In the genomic region with DNA sequence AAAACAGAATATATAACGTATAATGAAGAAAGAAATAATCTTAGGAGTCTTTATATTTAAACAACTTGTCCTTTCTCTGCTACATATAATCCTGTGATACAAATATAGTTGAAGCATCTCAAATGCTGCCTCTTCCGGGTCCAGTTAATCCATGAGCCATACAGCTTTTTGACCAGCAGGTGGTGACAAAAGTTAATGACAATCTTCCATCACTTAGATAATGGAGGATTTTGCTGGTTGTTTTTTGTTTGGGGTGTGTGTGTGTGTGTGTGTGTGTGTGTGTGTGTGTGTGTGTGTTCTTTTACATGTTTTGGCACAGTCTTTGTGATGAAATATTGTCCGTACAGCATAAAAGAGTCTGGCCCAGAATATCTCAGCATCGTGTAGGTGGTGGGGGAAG, we compare ENCODE assay signal across 1 mouse cellular context.
TF ChIP-seq lines count a peak whose summit lies in the region.

No protein-coding gene starts in this region.

TF ChIP-seq in MEL, 35 proteins besides CTCF, POLR2A, EP300 and RAD21 (continued from another document):
- TF ChIP-seq SIN3A (IDR thresholded peaks at IDR 0.05; ENCODE audit: low read length) = peak; percentile 55; the same call in 1 of the 2 replicates
- TF ChIP-seq SMC3 (IDR thresholded peaks at IDR 0.05; ENCODE audit: low read depth, low read length) = peak; percentile 75
- no peak for TF ChIP-seq KAT2A (conservative IDR thresholded peaks at IDR 0.05; ENCODE audit: low read depth, low read length)
- 0 out of 2 replicates have a peak, but pooled peaks have one; percentile 42 for TF ChIP-seq MYC (IDR thresholded peaks at IDR 0.05; ENCODE audit: low read depth, low read length)
- no peak for TF ChIP-seq POLR2AphosphoS5 (IDR thresholded peaks at IDR 0.05; ENCODE audit: borderline replicate concordance, low read depth, low read length)
- TF ChIP-seq MAX (IDR thresholded peaks at IDR 0.05; ENCODE audit: low read length) = peak; percentile 52
- TF ChIP-seq ZKSCAN1 (IDR thresholded peaks at IDR 0.05; ENCODE audit: low read depth, low read length) = no peak
- TF ChIP-seq CHD2 (IDR thresholded peaks at IDR 0.05; ENCODE audit: low read length) = no peak
- TF ChIP-seq TCF12 (IDR thresholded peaks at IDR 0.05; ENCODE audit: low read depth, low read length) = no peak
- TF ChIP-seq HCFC1 (IDR thresholded peaks at IDR 0.05; ENCODE audit: low read depth, low read length) = peak; percentile 47; the same call in 1 of the 2 replicates
- TF ChIP-seq ZNF384 (IDR thresholded peaks at IDR 0.05; ENCODE audit: low read depth, low read length) = 0 out of 2 replicates have a peak, but pooled peaks have one; percentile 18
- TF ChIP-seq USF1 (IDR thresholded peaks at IDR 0.05; ENCODE audit: low read depth, low read length) = no peak
- no peak for TF ChIP-seq NELFE (IDR thresholded peaks at IDR 0.05; ENCODE audit: low read depth, low read length)
- no peak for TF ChIP-seq BHLHE40 (IDR thresholded peaks at IDR 0.05; ENCODE audit: borderline replicate concordance, low read depth, low read length)
- no peak for TF ChIP-seq MAZ (IDR thresholded peaks at IDR 0.05; ENCODE audit: low read depth, low read length)
